Mouse (Mus musculus) megakaryocyte, embryonic 14.5 days (primary cell): ENCODE results near the gene 3110009E18Rik.

Source experiments
- FLI1 ChIP-seq: IDR thresholded peaks from 2 replicates; pipeline ENCODE4 v1.6.1; 2012; ENCODE audit warnings: low read length, inconsistent platforms, mixed read lengths
- GATA1 ChIP-seq: IDR thresholded peaks from 3 replicates; pipeline ENCODE4 v1.6.1; 2012; ENCODE audit warnings: mixed read lengths, low read length, inconsistent platforms, borderline replicate concordance

- TF ChIP-seq GATA1 = no peak
- TF ChIP-seq FLI1 = no peak
Measured at GRCm38 (mm10) chr1:120186655-120187054, 65.7 kb downstream of the 3110009E18Rik start.
